Mouse (Mus musculus) lung, embryonic 14.5 days (tissue): ENCODE data around the gene 2810004N23Rik. TPM values are rescaled to one million over a fixed set of nuclear protein-coding genes. Genes with fewer than 3 reads are reported as not detected.

Source experiments
- ATAC-seq: fragments of 200-750 bp; cut with Nextera tagmentation; 2 replicates; pipeline ENCODE4 v1.8.0; 2017; ENCODE audit warnings: mild to moderate bottlenecking, moderate TSS enrichment, moderate library complexity; ENCODE audit not compliant: insufficient read depth
- DNase-seq: peaks from one replicate; pipeline ENCODE4 v3.0.0-alpha.2; 2015
- H3K27ac ChIP-seq: fragments of 300-500 bp; sonication (generic); 2 replicates; pipeline ENCODE4 v1.5.1; 2014; ENCODE audit warnings: low read depth, mild to moderate bottlenecking, moderate library complexity
- H3K27me3 ChIP-seq: fragments of 300-500 bp; sonication (generic); 2 replicates; pipeline ENCODE4 v1.6.1; 2014; ENCODE audit warnings: low read length, control low read depth; ENCODE audit not compliant: insufficient read depth
- H3K36me3 ChIP-seq: fragments of 300-500 bp; sonication (generic); 2 replicates; pipeline ENCODE4 v1.6.1; 2014; ENCODE audit warnings: control low read depth; ENCODE audit not compliant: insufficient read depth
- H3K4me1 ChIP-seq: fragments of 300-500 bp; sonication (generic); 2 replicates; pipeline ENCODE4 v1.6.1; 2014; ENCODE audit warnings: antibody characterized with exemption, control low read depth; ENCODE audit not compliant: insufficient read depth
- H3K4me2 ChIP-seq: fragments of 300-500 bp; sonication (generic); 2 replicates; pipeline ENCODE4 v1.6.1; 2014; ENCODE audit warnings: mild to moderate bottlenecking
- H3K4me3 ChIP-seq: fragments of 300-500 bp; sonication (generic); 2 replicates; pipeline ENCODE4 v1.5.1; 2014; ENCODE audit warnings: low read depth, low read length
- H3K9ac ChIP-seq: fragments of 300-500 bp; sonication (generic); 2 replicates; pipeline ENCODE4 v1.6.1; 2014
- H3K9me3 ChIP-seq: fragments of 300-500 bp; sonication (generic); 2 replicates; pipeline ENCODE4 v1.6.1; 2016; ENCODE audit warnings: low read depth, low read length, control low read depth
- CTCF ChIP-seq: IDR thresholded peaks from 2 replicates; pipeline ENCODE4 v1.5.1; 2016; ENCODE audit warnings: antibody characterized with exemption, low read depth
- WGBS: fragments of 180-500 bp; shearing (Covaris S2); extraction: QIAGEN DNeasy Blood & Tissue Kit; methylation state at CpG from one replicate; pipeline ENCODE4 v1.1.7; 2014; 5-methylcytosine and 5-hydroxymethylcytosine counted together
- polyA plus RNA-seq: library from polyadenylated mRNA; unstranded; fragments of >200 nt; fragmentation: Nextera tagmentation; extraction: Ambion mirVana; gene quantifications from 2 replicates; pipeline ENCODE4 v1.2.1, GENCODE M21; 2014

The 2810004N23Rik gene
- polyA plus RNA-seq, 1 experiment from 2014 or later = 44.5 TPM

- DNase-seq (no peak), ATAC-seq (no peak)
- H3K27me3 ChIP-seq = no peaks in the 10 kb centered on the region
- H3K4me3 ChIP-seq = peak overlapping the region; percentile 92
- H3K36me3 ChIP-seq = peaks cover 58% of the 10 kb centered on the region
- TF ChIP-seq CTCF = no peak
- H3K9me3 ChIP-seq = no peaks in the 10 kb centered on the region
- H3K4me1 ChIP-seq = peaks cover 7% of the 10 kb centered on the region
- WGBS = 4% methylated on average over 31 of the region's 31 CpGs
- no peak overlapping the region for H3K27ac ChIP-seq
- peak overlapping the region; percentile 98 for H3K4me2 ChIP-seq
- H3K9ac ChIP-seq = peak overlapping the region; percentile 79
Observed at GRCm38 (mm10) chr8:124898251-124898905, 35.5 kb upstream of the 2810004N23Rik start.

- under 1% methylated on average over 114 of the region's 114 CpGs for WGBS
- Histone ChIP-seq H3K27ac (peak within 1 kb of the TSS; percentile 81), H3K9me3 (no peaks in the 10 kb centered on the region), H3K27me3 (no peaks in the 10 kb centered on the region), H3K4me1 (peaks cover 7% of the 10 kb centered on the region), H3K9ac (peak within 1 kb of the TSS; percentile 79), H3K4me2 (peak within 1 kb of the TSS; percentile 98), H3K4me3 (peak within 1 kb of the TSS; percentile 92), H3K36me3 (peaks cover 51% of the 10 kb centered on the region)
- DNase-seq = peak; percentile 99
- ATAC-seq = peak; percentile 89
- no peak for TF ChIP-seq CTCF
Observed at GRCm38 (mm10) chr8:124897386-124898250, 34.7 kb upstream of the 2810004N23Rik start, which contains the start of the genes Exoc8 and Sprtn. Exoc8 (minus strand) TSS chr8:124897705. Sprtn (plus strand) TSS chr8:124897886.

DNA sequence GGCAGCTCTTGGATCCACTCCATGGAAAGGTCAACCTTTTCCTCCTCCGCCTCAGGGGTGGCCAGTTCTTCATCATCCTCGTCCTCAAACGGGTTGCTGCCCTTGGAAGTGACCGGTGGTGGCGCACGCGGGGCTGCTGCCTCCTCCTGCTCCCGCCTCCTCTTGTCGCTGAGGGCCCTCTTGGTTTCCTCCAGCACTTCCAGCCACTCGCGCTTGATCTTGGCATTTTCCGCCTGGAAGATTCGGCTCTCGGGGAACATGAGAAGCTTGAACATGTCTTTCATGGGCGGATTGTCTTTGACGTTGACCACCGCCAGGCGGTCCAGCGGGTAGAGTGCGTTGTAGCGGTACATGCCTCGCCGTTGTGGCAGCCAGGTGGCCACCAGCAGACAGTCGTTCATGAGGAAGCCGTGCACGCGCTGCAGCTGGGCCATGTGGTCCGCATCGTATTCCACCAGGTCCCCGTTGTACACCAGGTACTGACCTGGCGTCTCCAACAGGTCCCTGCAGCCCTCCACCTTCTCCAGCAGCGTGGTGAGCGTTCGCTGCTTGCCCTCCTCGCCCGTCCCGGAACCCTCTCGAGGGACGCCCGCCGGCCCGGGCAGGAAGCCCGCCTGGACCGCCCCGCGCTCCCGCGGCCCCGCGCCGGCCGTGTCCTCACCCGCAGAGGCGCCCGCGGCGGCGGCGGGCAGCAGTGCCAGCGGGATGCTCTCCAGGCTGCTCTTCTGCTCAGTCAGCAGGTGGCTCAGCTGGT, 33.9 kb upstream of the 2810004N23Rik start:
- under 1% methylated on average over 55 of the region's 60 CpGs for WGBS
- peak; percentile 81 for DNase-seq
- peaks cover 7% of the 10 kb centered on the region for H3K4me1 ChIP-seq
- peaks cover 43% of the 10 kb centered on the region for H3K36me3 ChIP-seq
- peak overlapping the region; percentile 92 for H3K4me3 ChIP-seq
- H3K9me3 ChIP-seq = no peaks in the 10 kb centered on the region
- H3K9ac ChIP-seq = peak overlapping the region; percentile 79
- TF ChIP-seq CTCF = peak; percentile 71
- peak overlapping the region; percentile 98 for H3K4me2 ChIP-seq
- peak; percentile 61 for ATAC-seq
- H3K27ac ChIP-seq = peak overlapping the region; percentile 81
- no peaks in the 10 kb centered on the region for H3K27me3 ChIP-seq

DNA sequence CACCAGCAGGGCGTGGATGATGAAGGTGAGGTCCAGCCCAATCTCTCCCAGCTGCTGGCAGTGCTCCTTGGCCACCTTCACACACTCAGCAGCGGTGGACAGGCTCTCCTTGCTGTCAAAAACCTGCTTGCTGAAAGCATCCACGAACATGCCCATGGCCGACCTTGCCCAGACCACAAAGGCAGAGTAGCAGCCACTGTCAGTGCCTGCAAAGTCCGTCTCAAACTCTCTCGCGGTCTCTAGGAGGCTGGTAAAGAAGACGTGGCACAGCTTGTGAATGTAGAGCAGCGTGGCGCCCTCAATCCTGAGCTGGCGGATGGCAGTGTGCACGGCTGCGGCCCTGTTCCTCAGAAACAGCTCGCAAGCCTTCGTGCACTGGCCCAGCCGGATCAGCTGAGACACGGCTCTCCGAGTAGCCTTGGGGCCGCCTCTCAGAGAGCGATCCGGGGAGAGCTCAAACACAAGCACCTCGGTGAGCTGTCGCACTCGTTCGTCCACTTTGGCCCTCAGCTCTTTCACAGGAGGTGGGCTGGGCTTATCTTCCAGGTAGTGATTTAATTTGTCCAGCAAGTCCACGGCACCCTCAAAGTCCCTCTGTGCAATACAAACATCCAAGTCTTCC, 33.2 kb upstream of the 2810004N23Rik start:
- Histone ChIP-seq H3K36me3 (peaks cover 45% of the 10 kb centered on the region), H3K9me3 (no peaks in the 10 kb centered on the region), H3K27me3 (no peaks in the 10 kb centered on the region), H3K4me3 (peak overlapping the region; percentile 92), H3K9ac (peak overlapping the region; percentile 79), H3K4me2 (peak overlapping the region; percentile 98), H3K4me1 (peaks cover 7% of the 10 kb centered on the region), H3K27ac (peak overlapping the region; percentile 4; the same call in 1 of the 2 replicates)
- TF ChIP-seq CTCF = no peak
- ATAC-seq (peak; percentile 2; the same call in 1 of the 2 replicates), DNase-seq (peak; percentile 64)
- WGBS = 60% methylated on average over 26 of the region's 26 CpGs

- H3K27ac ChIP-seq = no peak overlapping the region
- H3K36me3 ChIP-seq = peaks cover 65% of the 10 kb centered on the region
- H3K4me3 ChIP-seq = no peak overlapping the region
- no peaks in the 10 kb centered on the region; the same call in 1 of the 2 replicates for H3K9me3 ChIP-seq
- ATAC-seq (no peak), DNase-seq (no peak)
- no peaks in the 10 kb centered on the region for H3K4me1 ChIP-seq
- no peak overlapping the region for H3K9ac ChIP-seq
- H3K27me3 ChIP-seq = no peaks in the 10 kb centered on the region
- TF ChIP-seq CTCF = no peak
- H3K4me2 ChIP-seq = no peak overlapping the region
- WGBS = 69% methylated on average over 3 of the region's 3 CpGs
Observed at GRCm38 (mm10) chr8:124892596-124892995, 29.7 kb upstream of the 2810004N23Rik start.

DNA sequence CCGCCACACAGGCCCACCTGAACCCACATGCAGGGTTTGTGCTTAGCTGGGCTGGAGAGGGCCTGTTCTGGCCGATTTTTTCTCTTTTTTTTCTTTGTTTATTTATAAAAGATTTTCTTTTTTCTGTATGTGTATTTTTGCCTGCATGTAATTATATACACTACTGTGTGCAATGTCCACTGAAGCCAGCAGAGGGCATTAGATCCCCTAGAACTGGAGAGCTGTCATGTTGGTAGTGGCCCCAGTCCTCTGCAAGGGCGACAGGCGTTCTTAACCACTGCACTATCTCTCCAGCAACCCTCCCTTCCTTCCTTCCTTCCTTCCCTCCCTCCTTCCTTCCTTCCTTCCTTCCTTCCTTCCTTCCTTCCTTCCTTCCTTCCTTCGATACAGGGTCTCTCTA, 25.5 kb upstream of the 2810004N23Rik start:
- ATAC-seq = no peak

More for the DNA sequence above, 25.5 kb upstream of the 2810004N23Rik start:
- no peak; the same call in 1 of the 2 replicates for TF ChIP-seq CTCF
- H3K36me3 ChIP-seq = peaks cover 84% of the 10 kb centered on the region
- no peaks in the 10 kb centered on the region for H3K27me3 ChIP-seq
- no peak overlapping the region for H3K4me2 ChIP-seq
- H3K4me1 ChIP-seq = no peaks in the 10 kb centered on the region
- no peak for DNase-seq
- H3K9me3 ChIP-seq = no peaks in the 10 kb centered on the region; the same call in 1 of the 2 replicates
- 93% methylated on average over 5 of the region's 5 CpGs for WGBS
- no peak overlapping the region for H3K9ac ChIP-seq
- no peak overlapping the region for H3K4me3 ChIP-seq
- no peak overlapping the region for H3K27ac ChIP-seq
